In the genomic region with DNA sequence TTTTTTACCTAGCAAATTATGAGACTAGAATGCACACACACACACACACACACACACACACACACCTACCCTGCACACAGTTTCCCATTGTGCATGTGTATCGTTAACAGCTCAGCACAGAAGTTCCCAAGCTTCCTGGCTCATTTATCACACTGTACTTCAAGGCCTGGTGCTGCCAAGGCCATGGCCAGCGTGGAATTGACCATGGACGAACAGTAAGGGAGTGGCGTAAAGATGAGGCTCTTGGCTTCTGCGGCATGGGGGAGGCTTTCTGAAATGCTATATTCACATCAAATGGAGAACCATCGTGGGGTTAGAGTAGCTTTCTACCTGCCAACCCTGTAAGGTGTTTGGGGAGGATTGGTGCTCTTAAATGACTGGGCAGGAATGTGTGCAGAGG, we compare ENCODE assay signal across 28 mouse cellular contexts. TPM values are rescaled to one million over a fixed set of nuclear protein-coding genes. Genes with fewer than 3 reads are reported as not detected.
"Had no signal": no experiment of that assay in that cellular context is flagged by ENCODE, and none has a peak within 500 bp of the region (broad histone marks: within the 10 kb centered on the region; RNA-seq: fewer than 3 reads in every experiment).

No protein-coding gene starts in this region.

- H3K36me3 ChIP-seq: heart, embryonic 10.5 days; heart, embryonic 12.5 days; hindbrain, embryonic 10.5 days; hindbrain, embryonic 12.5 days; kidney, embryonic 15.5 days; limb, embryonic 13.5 days; limb, embryonic 15.5 days; liver, embryonic 12.5 days had no signal

- H3K4me2 ChIP-seq: heart, embryonic 12.5 days; hindbrain, embryonic 12.5 days; hindbrain, embryonic 14.5 days; kidney, embryonic 15.5 days; limb, embryonic 13.5 days; limb, embryonic 15.5 days; liver, embryonic 12.5 days had no signal

- DNase-seq: gastrocnemius, postnatal 10 days; gastrocnemius, postnatal 25 days; heart, adult 18-20 months; heart, postnatal 10 days; heart, postnatal 4 days; kidney, adult 11 months; kidney, adult 2 months; kidney, adult 9 months; kidney, postnatal 14 days; kidney, postnatal 36 days; layer of hippocampus, adult 9-11 months; layer of hippocampus, postnatal 36 days; left cerebral cortex, postnatal 4 days had no signal

- H3K4me3 ChIP-seq: heart, embryonic 10.5 days; heart, embryonic 12.5 days; hindbrain, embryonic 10.5 days; hindbrain, embryonic 12.5 days; kidney, embryonic 15.5 days; limb, embryonic 13.5 days; limb, embryonic 15.5 days; liver, embryonic 12.5 days had no signal

- ATAC-seq: hindbrain, postnatal 0 days; intestine, embryonic 16.5 days; liver, embryonic 12.5 days had no signal

- H3K27me3 ChIP-seq: heart, embryonic 12.5 days; hindbrain, embryonic 12.5 days; kidney, embryonic 15.5 days; limb, embryonic 13.5 days; limb, embryonic 15.5 days had no signal

- H3K9me3 ChIP-seq: heart, embryonic 10.5 days; heart, embryonic 12.5 days; hindbrain, embryonic 12.5 days; kidney, embryonic 15.5 days; limb, embryonic 13.5 days; limb, embryonic 15.5 days; liver, embryonic 12.5 days had no signal

- H3K4me1 ChIP-seq: hindbrain, embryonic 10.5 days; hindbrain, embryonic 12.5 days had no signal

- H3K27ac ChIP-seq: heart, embryonic 10.5 days; hindbrain, embryonic 10.5 days; hindbrain, embryonic 12.5 days; hindbrain, embryonic 14.5 days; hindbrain, postnatal 0 days; kidney, embryonic 15.5 days; kidney, postnatal 0 days; limb, embryonic 13.5 days; limb, embryonic 15.5 days; liver, embryonic 12.5 days; liver, embryonic 14.5 days had no signal

- H3K9ac ChIP-seq: heart, embryonic 12.5 days; hindbrain, embryonic 12.5 days; hindbrain, embryonic 14.5 days; kidney, embryonic 15.5 days; limb, embryonic 13.5 days; limb, embryonic 15.5 days; liver, embryonic 12.5 days; liver, embryonic 14.5 days had no signal

RNA-seq across cellular contexts. Expression of gene Rab33a, which starts 54.6 kb away (rescaled TPM):
- total RNA-seq: granulocyte monocyte progenitor cell, adult 5-6 weeks; liver, adult 2 months had no signal
